ENCODE assay signal across 16 mouse cellular contexts in genomic region chr3:152235238-152235637, GRCm38 (mm10).
"Had no signal": no experiment of that assay in that cellular context is flagged by ENCODE, and none has a peak within 500 bp of the region (broad histone marks: within the 10 kb centered on the region; RNA-seq: fewer than 3 reads in every experiment).

No protein-coding gene starts in this region.

- H3K9ac ChIP-seq: neural tube, embryonic 13.5 days; neural tube, embryonic 15.5 days; stomach, embryonic 15.5 days had no signal

- H3K4me2 ChIP-seq: neural tube, embryonic 13.5 days; neural tube, embryonic 15.5 days; stomach, embryonic 15.5 days had no signal

- H3K4me3 ChIP-seq: neural tube, embryonic 13.5 days; neural tube, embryonic 15.5 days; stomach, embryonic 15.5 days had no signal

- DNase-seq: retina, postnatal 1 day; right cerebral cortex, adult 18-20 months; right cerebral cortex, postnatal 14 days; right cerebral cortex, postnatal 25 days; right cerebral cortex, postnatal 4 days; spleen, adult 18-20 months; thymus, adult 18-20 months; thymus, adult 2 months; thymus, postnatal 14 days; thymus, postnatal 25 days; thymus, postnatal 36 days; thymus, postnatal 4 days had no signal

- H3K9me3 ChIP-seq: neural tube, embryonic 13.5 days; neural tube, embryonic 15.5 days; stomach, embryonic 15.5 days had no signal

- H3K4me1 ChIP-seq: neural tube, embryonic 13.5 days; neural tube, embryonic 15.5 days; stomach, embryonic 15.5 days had no signal

- H3K27me3 ChIP-seq: neural tube, embryonic 13.5 days; neural tube, embryonic 15.5 days; stomach, embryonic 15.5 days had no signal

- H3K27ac ChIP-seq: neural tube, embryonic 13.5 days; neural tube, embryonic 15.5 days; stomach, embryonic 15.5 days; stomach, postnatal 0 days had no signal
